Mouse (Mus musculus) limb, embryonic 15.5 days (tissue): ENCODE results near the gene Usp16. TPM values are rescaled to one million over a fixed set of nuclear protein-coding genes. Genes with fewer than 3 reads are reported as not detected.

Experiments used
- ATAC-seq: fragments of 200-750 bp; cut with Nextera tagmentation; 2 replicates; pipeline ENCODE4 v1.8.0; 2017; ENCODE audit warnings: low read depth, moderate TSS enrichment; ENCODE audit not compliant: insufficient number of reproducible peaks, low FRiP score, low TSS enrichment
- H3K27ac ChIP-seq: fragments of 300-500 bp; sonication (generic); 2 replicates; pipeline ENCODE4 v1.5.1; 2015; ENCODE audit warnings: moderate library complexity, mild to moderate bottlenecking, inconsistent platforms
- H3K27me3 ChIP-seq: fragments of 300-500 bp; sonication (generic); 2 replicates; pipeline ENCODE4 v1.6.1; 2015; ENCODE audit warnings: inconsistent platforms
- H3K36me3 ChIP-seq: fragments of 300-500 bp; sonication (generic); 2 replicates; pipeline ENCODE4 v1.6.1; 2015; ENCODE audit warnings: inconsistent platforms
- H3K4me1 ChIP-seq: fragments of 300-500 bp; sonication (generic); 2 replicates; pipeline ENCODE4 v1.6.1; 2015; ENCODE audit warnings: inconsistent platforms
- H3K4me2 ChIP-seq: fragments of 300-500 bp; sonication (generic); 2 replicates; pipeline ENCODE4 v1.6.1; 2015; ENCODE audit warnings: mild to moderate bottlenecking, inconsistent platforms
- H3K4me3 ChIP-seq: fragments of 300-500 bp; sonication (generic); 2 replicates; pipeline ENCODE4 v1.5.1; 2015; ENCODE audit warnings: mild to moderate bottlenecking, inconsistent platforms
- H3K9ac ChIP-seq: fragments of 300-500 bp; sonication (generic); 2 replicates; pipeline ENCODE4 v1.6.1; 2015; ENCODE audit warnings: inconsistent platforms
- H3K9me3 ChIP-seq: fragments of 300-500 bp; sonication (generic); 2 replicates; pipeline ENCODE4 v1.6.1; 2016; ENCODE audit warnings: inconsistent platforms
- WGBS: fragments of 180-500 bp; shearing (Covaris S2); methylation state at CpG from one replicate; pipeline ENCODE4 v1.1.7; 2015; 5-methylcytosine and 5-hydroxymethylcytosine counted together
- polyA plus RNA-seq: library from polyadenylated mRNA; unstranded; fragments of >200 nt; fragmentation: Nextera tagmentation; extraction: Ambion mirVana; gene quantifications from 2 replicates; pipeline ENCODE4 v1.2.1, GENCODE M21; 2015

Usp16 gene
- 48.0 and 59.1 TPM in 2 replicates for polyA plus RNA-seq

DNA sequence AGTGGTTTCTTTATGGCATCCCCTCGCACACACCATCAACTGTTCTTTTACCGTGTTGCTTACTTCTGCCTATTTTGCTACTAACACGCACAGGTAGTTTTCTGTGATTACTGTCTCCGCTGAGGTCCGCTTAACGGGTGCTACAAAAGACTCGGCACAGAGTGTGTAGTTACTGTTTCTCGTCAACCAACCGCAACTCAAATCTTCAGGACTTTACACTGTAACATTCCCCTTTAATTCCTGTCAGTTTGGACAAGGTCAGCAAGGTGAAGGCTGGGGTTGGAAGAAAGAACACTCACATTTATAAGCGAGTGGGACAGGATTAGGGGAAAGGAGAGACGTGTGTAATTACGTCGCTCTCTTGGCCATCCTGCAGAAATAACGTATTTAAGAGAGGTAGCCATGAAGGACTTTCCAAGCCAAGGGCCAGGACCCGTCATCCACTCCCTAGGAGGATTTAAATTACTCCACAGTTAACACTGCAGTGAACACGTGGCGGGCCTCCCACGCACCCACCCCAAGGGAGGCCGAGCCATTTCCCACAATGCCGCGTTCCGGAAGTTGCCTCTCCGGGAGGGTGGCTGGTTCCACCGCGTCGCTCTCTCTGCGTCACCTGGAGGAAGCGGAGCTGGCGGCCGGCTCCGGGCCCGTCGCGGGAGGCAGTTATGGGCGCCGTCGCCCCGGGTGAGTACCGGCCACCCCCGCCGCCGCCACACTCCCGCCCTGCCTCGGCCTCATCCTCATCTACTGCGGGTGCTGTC is at the start of gene Usp16:
Gene Usp16, plus strand, starts transcription at position 285 of the 761 bp plus-strand sequence.
- peak; percentile 96 for ATAC-seq
- no peaks in the 10 kb centered on the region for H3K27me3 ChIP-seq
- 8% methylated on average over 45 of the region's 45 CpGs for WGBS
- peak within 1 kb of the TSS; percentile 72 for H3K4me2 ChIP-seq
- H3K9me3 ChIP-seq = no peaks in the 10 kb centered on the region
- H3K27ac ChIP-seq = peak within 1 kb of the TSS; percentile 82
- peaks cover 8% of the 10 kb centered on the region for H3K36me3 ChIP-seq
- peak within 1 kb of the TSS; percentile 86 for H3K4me3 ChIP-seq
- peaks cover 16% of the 10 kb centered on the region for H3K4me1 ChIP-seq
- peak within 1 kb of the TSS; percentile 88 for H3K9ac ChIP-seq

DNA sequence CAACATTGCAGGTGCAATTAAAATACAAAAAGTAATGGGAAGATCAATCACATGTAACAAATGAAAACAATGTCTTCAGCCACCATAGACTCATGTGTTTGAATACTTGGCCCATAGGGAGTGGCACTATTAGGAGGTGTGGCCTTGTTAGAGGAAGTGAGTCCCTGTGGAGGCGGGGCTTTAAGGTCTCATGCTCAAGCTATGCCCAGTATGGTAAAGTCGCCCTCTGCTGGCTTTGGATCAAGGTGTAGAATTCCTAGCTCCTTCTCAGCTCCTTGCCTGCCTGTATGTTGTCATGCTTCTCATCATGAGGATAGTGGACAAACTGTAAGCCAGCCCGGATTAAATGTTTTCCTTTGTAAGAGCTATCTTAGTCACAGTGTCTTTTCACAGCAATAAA is 49.5 kb upstream of the Usp16 start:
- Histone ChIP-seq H3K27me3 (no peaks in the 10 kb centered on the region), H3K36me3 (peaks cover 82% of the 10 kb centered on the region), H3K27ac (no peak overlapping the region), H3K4me2 (no peak overlapping the region), H3K4me3 (no peak overlapping the region), H3K4me1 (no peaks in the 10 kb centered on the region), H3K9ac (no peak overlapping the region), H3K9me3 (no peaks in the 10 kb centered on the region)
- no peak for ATAC-seq
- 85% methylated on average over 3 of the region's 3 CpGs for WGBS

DNA sequence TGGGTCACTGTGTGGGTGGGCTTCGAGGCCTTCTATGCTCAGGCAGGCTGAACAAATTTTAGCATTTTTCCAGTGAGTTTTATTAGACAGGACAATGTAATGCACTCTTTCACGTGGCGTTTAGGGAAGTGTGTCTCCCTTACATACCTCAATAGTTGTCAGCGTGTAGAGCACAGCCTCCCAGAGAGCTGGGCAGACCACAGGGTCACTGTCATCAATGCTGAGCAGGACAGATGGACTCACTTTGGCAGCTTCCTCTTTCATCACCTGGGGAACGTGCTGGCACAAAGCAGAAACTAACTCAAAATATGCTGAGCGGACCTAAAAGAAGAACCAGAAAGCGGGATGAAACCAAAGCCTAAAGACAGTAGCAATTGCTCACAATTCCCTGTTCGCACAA is 33.8 kb upstream of the Usp16 start:
- no peak overlapping the region for H3K4me2 ChIP-seq
- H3K36me3 ChIP-seq = peaks cover 92% of the 10 kb centered on the region
- no peak overlapping the region for H3K9ac ChIP-seq
- no peak for ATAC-seq
- 95% methylated on average over 8 of the region's 8 CpGs for WGBS
- H3K27me3 ChIP-seq = no peaks in the 10 kb centered on the region
- H3K27ac ChIP-seq = no peak overlapping the region
- no peaks in the 10 kb centered on the region for H3K4me1 ChIP-seq
- no peaks in the 10 kb centered on the region for H3K9me3 ChIP-seq
- H3K4me3 ChIP-seq = no peak overlapping the region

DNA sequence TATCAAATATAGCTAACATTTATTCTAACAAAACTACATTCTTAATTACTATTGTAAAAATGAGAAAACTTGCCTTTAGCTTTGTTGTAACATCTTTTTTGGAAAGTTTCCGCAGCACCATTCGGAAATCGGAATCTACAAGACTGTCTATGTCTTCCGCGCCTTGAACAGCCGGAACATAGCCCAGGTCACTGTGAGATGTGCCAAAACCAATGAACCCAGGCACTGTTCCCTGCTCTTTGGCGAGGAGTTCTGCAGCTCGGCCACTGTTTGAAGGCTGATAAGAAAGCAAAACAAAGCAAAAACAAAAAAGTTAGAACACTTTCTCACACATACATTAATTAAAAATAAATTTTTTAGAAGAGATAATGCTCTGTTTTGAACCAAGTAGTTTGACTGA is 27.0 kb upstream of the Usp16 start:
- Histone ChIP-seq H3K27ac (no peak overlapping the region), H3K36me3 (peaks cover 47% of the 10 kb centered on the region), H3K9me3 (no peaks in the 10 kb centered on the region), H3K4me2 (no peak overlapping the region), H3K9ac (no peak overlapping the region), H3K4me3 (no peak overlapping the region), H3K27me3 (no peaks in the 10 kb centered on the region), H3K4me1 (peaks cover 6% of the 10 kb centered on the region; the same call in 1 of the 2 replicates)
- no peak for ATAC-seq
- 96% methylated on average over 8 of the region's 8 CpGs for WGBS

DNA sequence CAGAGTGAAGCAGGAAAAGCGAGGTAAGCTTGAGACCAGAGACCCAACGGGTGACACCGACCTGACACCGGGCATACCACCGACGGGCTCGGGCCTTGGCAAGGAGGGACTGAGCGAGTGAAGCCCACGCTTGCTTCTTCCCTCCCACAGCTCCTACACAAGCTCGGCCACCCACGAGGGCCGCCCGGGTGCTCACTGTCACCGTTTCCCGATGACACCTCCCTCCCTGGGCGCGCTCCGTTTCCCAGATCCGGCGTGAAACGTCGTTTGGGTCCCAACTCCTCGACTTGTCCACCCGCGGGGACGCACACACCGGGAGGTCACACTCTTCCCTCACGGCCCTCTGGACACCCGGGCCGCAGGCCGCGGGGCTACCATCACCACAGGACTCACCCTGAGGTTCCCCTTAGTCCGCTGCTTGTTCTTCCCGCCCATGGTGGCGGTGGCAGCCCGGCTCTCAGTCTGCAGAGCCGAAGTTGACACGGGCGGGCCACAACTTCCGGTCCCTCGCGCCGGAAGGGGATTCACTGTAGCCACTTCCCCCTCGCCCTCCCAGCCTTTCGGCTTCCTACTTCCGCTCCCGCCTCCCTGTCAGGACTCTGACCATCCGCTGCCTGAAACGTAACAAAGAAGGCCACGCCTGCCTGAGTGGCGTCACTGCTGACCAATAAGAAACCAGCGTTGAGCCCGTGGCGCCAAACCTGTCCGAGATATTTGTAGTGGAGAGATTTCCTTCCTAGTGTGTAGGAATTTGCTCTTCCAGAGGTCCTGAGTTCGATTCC is 22.3 kb upstream of the Usp16 start, which contains the start of gene Ltn1:
Gene Ltn1, minus strand, starts transcription at position 580 of the 782 bp plus-strand sequence.
- H3K27ac ChIP-seq = peak within 1 kb of the TSS; percentile 62
- peaks cover 11% of the 10 kb centered on the region; the same call in 1 of the 2 replicates for H3K36me3 ChIP-seq
- ATAC-seq = peak; percentile 97
- peaks cover 6% of the 10 kb centered on the region; the same call in 1 of the 2 replicates for H3K4me1 ChIP-seq
- WGBS = under 1% methylated on average over 56 of the region's 56 CpGs
- peak within 1 kb of the TSS; percentile 70 for H3K4me2 ChIP-seq
- peak within 1 kb of the TSS; percentile 84 for H3K9ac ChIP-seq
- H3K4me3 ChIP-seq = peak within 1 kb of the TSS; percentile 92
- no peaks in the 10 kb centered on the region for H3K9me3 ChIP-seq
- H3K27me3 ChIP-seq = no peaks in the 10 kb centered on the region

DNA sequence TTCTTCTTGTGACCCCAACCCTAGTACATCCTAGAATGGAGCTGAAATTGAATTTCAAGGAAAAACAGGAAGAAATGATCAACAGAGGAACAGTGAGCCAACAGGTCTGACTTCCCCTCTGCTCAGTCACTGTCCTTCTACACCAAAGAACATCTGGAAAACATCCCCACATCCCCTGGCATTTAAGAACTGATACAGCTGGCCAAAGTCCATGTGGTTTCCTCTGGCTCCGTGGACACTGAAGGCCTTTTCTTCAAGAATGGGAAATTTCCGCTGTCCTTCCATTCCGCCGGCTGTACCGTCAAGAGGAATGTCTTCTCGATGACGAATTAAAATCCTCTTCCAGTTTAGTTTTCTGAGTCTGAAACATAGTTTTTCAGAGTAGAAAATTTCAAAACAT is 20.2 kb upstream of the Usp16 start:
- Histone ChIP-seq H3K9me3 (no peaks in the 10 kb centered on the region), H3K4me2 (no peak overlapping the region), H3K27me3 (no peaks in the 10 kb centered on the region), H3K4me1 (peaks cover 6% of the 10 kb centered on the region; the same call in 1 of the 2 replicates), H3K27ac (no peak overlapping the region), H3K36me3 (peaks cover 9% of the 10 kb centered on the region; the same call in 1 of the 2 replicates), H3K9ac (no peak overlapping the region), H3K4me3 (no peak overlapping the region)
- ATAC-seq = no peak
- WGBS = 84% methylated on average over 7 of the region's 7 CpGs

DNA sequence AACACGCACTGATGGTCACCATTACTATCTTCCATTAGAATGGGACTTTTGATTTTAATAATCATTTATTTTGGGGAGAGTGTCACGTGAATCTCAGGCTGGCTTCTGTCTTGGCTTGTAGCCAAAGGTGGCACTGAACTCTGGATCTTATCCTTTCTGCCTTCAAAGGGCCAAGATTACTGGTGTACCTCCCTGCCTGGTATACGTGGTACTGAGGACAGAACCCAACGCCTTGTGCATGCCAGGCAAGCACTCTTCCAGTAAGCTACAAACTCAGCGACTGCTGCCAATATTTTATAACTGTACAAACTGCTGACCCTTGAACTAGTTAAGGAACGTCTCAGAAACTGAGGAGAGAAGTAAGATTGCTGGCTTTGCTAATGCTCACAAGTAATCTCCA is 19.6 kb upstream of the Usp16 start:
- H3K27me3 ChIP-seq = no peaks in the 10 kb centered on the region
- no peak overlapping the region for H3K4me3 ChIP-seq
- no peaks in the 10 kb centered on the region for H3K9me3 ChIP-seq
- ATAC-seq = no peak
- WGBS = 77% methylated on average over 6 of the region's 6 CpGs
- H3K36me3 ChIP-seq = peaks cover 7% of the 10 kb centered on the region; the same call in 1 of the 2 replicates
- no peak overlapping the region for H3K27ac ChIP-seq
- peaks cover 9% of the 10 kb centered on the region; the same call in 1 of the 2 replicates for H3K4me1 ChIP-seq
- no peak overlapping the region for H3K4me2 ChIP-seq
- no peak overlapping the region for H3K9ac ChIP-seq

DNA sequence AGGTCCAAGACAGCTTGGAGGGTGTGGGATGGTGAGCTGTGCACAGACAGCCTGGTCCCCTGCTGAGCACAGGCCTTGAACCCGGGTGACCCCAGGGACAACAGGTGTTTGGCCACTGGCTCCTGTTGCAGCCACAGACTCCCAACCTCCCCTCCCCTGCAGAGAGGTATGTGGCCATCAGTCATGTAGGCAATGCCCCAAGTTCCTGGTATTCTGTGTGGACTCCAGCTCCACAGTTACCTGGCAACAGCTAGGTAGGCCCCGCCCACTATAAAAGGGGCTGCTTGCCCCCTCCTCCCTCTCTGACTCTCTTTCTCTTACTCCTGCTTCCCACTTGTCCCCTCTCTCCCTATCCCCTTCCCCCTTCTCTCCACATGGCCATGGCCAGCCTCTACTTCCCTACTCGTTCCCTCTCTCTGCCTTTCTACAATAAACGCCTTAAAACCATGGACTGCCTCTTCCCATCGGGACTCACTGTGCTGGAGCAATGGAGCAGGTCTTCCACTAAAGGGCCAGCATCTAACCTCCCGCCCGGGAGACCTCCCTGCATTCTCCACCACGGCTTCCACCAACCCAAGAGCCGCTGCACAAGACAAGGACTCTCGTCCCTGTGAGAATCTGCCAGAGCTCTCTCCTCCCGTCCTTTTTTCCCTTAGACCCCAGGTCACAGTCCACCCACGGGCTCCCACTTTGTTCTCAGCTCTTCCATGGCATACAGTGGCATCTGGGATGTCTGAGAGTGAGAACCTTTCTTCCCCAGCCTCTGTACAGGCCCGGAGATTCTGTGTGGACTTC is 18.9 kb upstream of the Usp16 start:
- no peak overlapping the region for H3K9ac ChIP-seq
- H3K9me3 ChIP-seq = no peaks in the 10 kb centered on the region
- ATAC-seq = no peak
- H3K27me3 ChIP-seq = no peaks in the 10 kb centered on the region
- peaks cover 7% of the 10 kb centered on the region; the same call in 1 of the 2 replicates for H3K36me3 ChIP-seq
- no peak overlapping the region for H3K27ac ChIP-seq
- H3K4me3 ChIP-seq = no peak overlapping the region
- peaks cover 9% of the 10 kb centered on the region; the same call in 1 of the 2 replicates for H3K4me1 ChIP-seq
- no peak overlapping the region for H3K4me2 ChIP-seq
- 77% methylated on average over 13 of the region's 13 CpGs for WGBS

DNA sequence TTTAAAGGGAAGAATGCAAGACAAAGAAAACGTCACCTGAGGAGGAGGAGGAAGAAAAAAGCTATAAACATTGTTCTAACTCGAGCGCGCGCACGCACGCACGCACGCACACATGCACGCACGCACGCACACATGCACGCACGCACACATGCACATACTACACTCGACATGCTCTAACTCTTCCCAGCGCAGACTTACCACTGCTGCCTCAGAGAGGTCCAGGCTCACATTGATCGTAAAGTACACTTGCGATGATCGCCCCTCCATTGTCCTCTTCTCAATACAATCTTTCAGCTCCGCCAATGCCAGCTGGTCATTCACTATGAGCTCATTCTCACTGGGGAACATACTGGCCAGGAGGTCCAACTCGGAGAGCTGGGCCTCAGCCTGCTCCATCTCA is 17.4 kb upstream of the Usp16 start:
- Histone ChIP-seq H3K36me3 (peaks cover 7% of the 10 kb centered on the region; the same call in 1 of the 2 replicates), H3K4me1 (peaks cover 14% of the 10 kb centered on the region), H3K27me3 (no peaks in the 10 kb centered on the region), H3K4me3 (no peak overlapping the region), H3K27ac (no peak overlapping the region), H3K9ac (no peak overlapping the region), H3K9me3 (no peaks in the 10 kb centered on the region), H3K4me2 (no peak overlapping the region)
- WGBS = 94% methylated on average over 21 of the region's 21 CpGs
- ATAC-seq = no peak

DNA sequence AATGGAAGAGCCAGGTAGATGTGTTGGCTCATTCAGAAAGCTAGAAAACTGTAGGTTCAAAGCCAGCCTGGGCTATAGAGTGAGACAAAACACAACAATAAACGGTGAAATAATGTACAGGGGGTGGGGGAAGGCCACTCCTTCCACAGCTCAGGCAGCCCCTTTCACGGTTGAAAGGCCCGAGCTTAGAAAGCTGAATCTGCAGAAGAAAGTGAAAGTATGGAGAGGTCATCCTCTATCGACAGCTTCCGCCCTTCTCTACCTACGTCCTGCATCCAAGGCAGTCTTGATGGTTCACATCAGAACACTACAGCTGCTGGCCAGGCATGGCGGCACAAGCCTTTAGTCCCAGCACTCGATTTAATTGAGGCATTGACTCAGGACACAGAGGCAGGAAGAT is 15.8 kb upstream of the Usp16 start:
- H3K9me3 ChIP-seq = no peaks in the 10 kb centered on the region
- no peak for ATAC-seq
- no peaks in the 10 kb centered on the region for H3K27me3 ChIP-seq
- peaks cover 7% of the 10 kb centered on the region; the same call in 1 of the 2 replicates for H3K36me3 ChIP-seq
- H3K9ac ChIP-seq = no peak overlapping the region
- H3K4me3 ChIP-seq = no peak overlapping the region
- no peak overlapping the region for H3K4me2 ChIP-seq
- 90% methylated on average over 8 of the region's 8 CpGs for WGBS
- no peak overlapping the region for H3K27ac ChIP-seq
- H3K4me1 ChIP-seq = peaks cover 20% of the 10 kb centered on the region

DNA sequence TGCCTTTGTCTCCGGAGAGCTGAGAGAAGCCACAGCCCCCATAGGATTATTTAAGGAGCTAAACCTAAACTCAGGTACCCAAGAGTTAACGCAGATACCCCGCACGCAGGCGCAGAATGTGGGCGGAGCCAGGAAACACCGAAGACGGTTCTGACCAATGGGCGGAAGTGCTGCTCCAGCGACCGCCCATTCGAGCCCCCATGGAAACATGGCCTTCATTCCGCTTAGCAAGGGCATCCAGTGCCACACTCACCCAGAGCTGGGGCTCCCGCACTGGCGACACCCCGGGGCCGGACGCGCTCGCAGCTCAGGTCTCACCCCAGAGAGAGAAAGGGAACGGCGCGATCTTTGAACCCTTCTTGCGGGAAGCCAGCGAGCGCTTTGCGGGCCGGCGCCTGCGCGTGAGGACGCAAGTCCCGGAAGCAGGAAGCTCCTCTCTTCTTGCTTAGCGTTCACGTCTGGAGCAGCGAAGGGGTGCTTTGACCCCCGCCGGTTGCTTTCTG is 14.3 kb upstream of the Usp16 start, which contains the start of gene Rwdd2b:
Gene Rwdd2b, minus strand, starts transcription at position 390 of the 503 bp plus-strand sequence.
- no peaks in the 10 kb centered on the region for H3K9me3 ChIP-seq
- under 1% methylated on average over 38 of the region's 38 CpGs for WGBS
- ATAC-seq = peak; percentile 84

More for the DNA sequence above, 14.3 kb upstream of the Usp16 start, which contains the start of gene Rwdd2b:
- Histone ChIP-seq H3K27ac (peak within 1 kb of the TSS; percentile 90), H3K4me2 (peak within 1 kb of the TSS; percentile 75), H3K4me1 (peaks cover 20% of the 10 kb centered on the region), H3K4me3 (peak within 1 kb of the TSS; percentile 83), H3K36me3 (0 out of 2 replicates have a peak, but pooled peaks cover 4% of the 10 kb centered on the region), H3K9ac (peak within 1 kb of the TSS; percentile 89), H3K27me3 (no peaks in the 10 kb centered on the region)
